Mouse (Mus musculus): Measurements from ENCODE around the gene Drosha. TPM values are rescaled to one million over a fixed set of nuclear protein-coding genes. Genes with fewer than 3 reads are reported as not detected.

Gene Drosha
- polyA plus RNA-seq, 1 experiment from 2014 or later: 23.5 TPM

- peaks cover 55% of the 10 kb centered on the region for H3K36me3 ChIP-seq (ENCODE audit: control insufficient read depth, insufficient read depth, low read length)
- no peak overlapping the region for H3K9ac ChIP-seq (ENCODE audit: low read length)
- ATAC-seq (ENCODE audit: insufficient number of reproducible peaks, insufficient read depth, low FRiP score, low read depth): no peak
- no peak overlapping the region for H3K4me3 ChIP-seq (ENCODE audit: control insufficient read depth in 1 of 2, insufficient read depth in 1 of 2, low read depth in 1 of 2, low read length in 2 of 2)
- no peak overlapping the region for H3K27ac ChIP-seq (replicated peaks in 1 of 2; ENCODE audit: control insufficient read depth in 1 of 2, insufficient read depth in 1 of 2, low read depth in 2 of 2, low read length in 2 of 2)
- no peaks in the 10 kb centered on the region; a peak in 1 of 4 replicates for H3K4me1 ChIP-seq (ENCODE audit: control insufficient read depth in 2 of 2, insufficient read depth in 2 of 2, low read length in 2 of 2)
- no peaks in the 10 kb centered on the region for H3K9me3 ChIP-seq (ENCODE audit: control insufficient read depth, low read length)
- no peak overlapping the region for H3K4me2 ChIP-seq (ENCODE audit: low read length)
- no peaks in the 10 kb centered on the region for H3K27me3 ChIP-seq (ENCODE audit: control insufficient read depth, insufficient read depth, low read length)
- 91% methylated on average over 2 of the region's 2 CpGs for WGBS
Observed at GRCm38 (mm10) chr15:12876266-12876665, 51.7 kb downstream of the Drosha start.

- H3K27ac ChIP-seq (replicated peaks in 1 of 2; ENCODE audit: control insufficient read depth in 1 of 2, insufficient read depth in 1 of 2, low read depth in 2 of 2, low read length in 2 of 2): no peak overlapping the region
- peaks cover 57% of the 10 kb centered on the region for H3K36me3 ChIP-seq (ENCODE audit: control insufficient read depth, insufficient read depth, low read length)
- no peak overlapping the region for H3K4me3 ChIP-seq (ENCODE audit: control insufficient read depth in 1 of 2, insufficient read depth in 1 of 2, low read depth in 1 of 2, low read length in 2 of 2)
- H3K4me1 ChIP-seq (ENCODE audit: control insufficient read depth in 2 of 2, insufficient read depth in 2 of 2, low read length in 2 of 2): no peaks in the 10 kb centered on the region; a peak in 1 of 4 replicates
- no peak for ATAC-seq (ENCODE audit: insufficient number of reproducible peaks, insufficient read depth, low FRiP score, low read depth)
- no peak overlapping the region for H3K4me2 ChIP-seq (ENCODE audit: low read length)
- no peak overlapping the region for H3K9ac ChIP-seq (ENCODE audit: low read length)
- 70% methylated on average over 4 of the region's 4 CpGs for WGBS
- no peaks in the 10 kb centered on the region for H3K27me3 ChIP-seq (ENCODE audit: control insufficient read depth, insufficient read depth, low read length)
- no peaks in the 10 kb centered on the region for H3K9me3 ChIP-seq (ENCODE audit: control insufficient read depth, low read length)
Observed at GRCm38 (mm10) chr15:12876881-12877280, 52.3 kb downstream of the Drosha start.

DNA sequence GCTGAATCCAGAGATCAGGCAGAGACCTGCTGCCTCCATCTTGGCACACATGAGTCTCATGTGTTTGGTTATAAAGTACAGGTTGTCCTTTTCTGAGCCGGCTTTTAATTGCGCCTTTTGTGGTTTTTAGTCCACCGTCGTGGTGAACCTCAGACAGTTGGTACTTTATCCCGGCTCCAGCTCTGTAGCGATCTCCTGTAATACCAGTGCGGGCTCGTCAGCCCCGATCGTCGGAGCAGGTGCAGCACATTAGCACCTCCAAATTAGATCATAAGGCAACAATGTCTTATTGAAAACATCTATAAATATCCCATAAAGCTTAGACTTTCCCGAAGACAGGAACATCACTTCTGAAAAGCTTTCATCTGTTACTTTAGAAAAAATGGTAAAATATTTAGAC is 53.3 kb downstream of the Drosha start:
- no peak overlapping the region for H3K9ac ChIP-seq (ENCODE audit: low read length)
- H3K4me1 ChIP-seq (ENCODE audit: control insufficient read depth in 2 of 2, insufficient read depth in 2 of 2, low read length in 2 of 2): no peaks in the 10 kb centered on the region; a peak in 1 of 4 replicates
- WGBS: 94% methylated on average over 12 of the region's 12 CpGs
- no peaks in the 10 kb centered on the region for H3K27me3 ChIP-seq (ENCODE audit: control insufficient read depth, insufficient read depth, low read length)
- no peak overlapping the region for H3K4me3 ChIP-seq (ENCODE audit: control insufficient read depth in 1 of 2, insufficient read depth in 1 of 2, low read depth in 1 of 2, low read length in 2 of 2)
- no peak overlapping the region for H3K27ac ChIP-seq (replicated peaks in 1 of 2; ENCODE audit: control insufficient read depth in 1 of 2, insufficient read depth in 1 of 2, low read depth in 2 of 2, low read length in 2 of 2)
- H3K36me3 ChIP-seq (ENCODE audit: control insufficient read depth, insufficient read depth, low read length): peaks cover 68% of the 10 kb centered on the region
- ATAC-seq (ENCODE audit: insufficient number of reproducible peaks, insufficient read depth, low FRiP score, low read depth): no peak
- no peak overlapping the region for H3K4me2 ChIP-seq (ENCODE audit: low read length)
- H3K9me3 ChIP-seq (ENCODE audit: control insufficient read depth, low read length): no peaks in the 10 kb centered on the region

GRCm38 (mm10) chr15:12878581-12878980 is 54.0 kb downstream of the Drosha start:
- WGBS: 90% methylated on average over 9 of the region's 9 CpGs
- Histone ChIP-seq H3K9me3 (ENCODE audit: control insufficient read depth, low read length) (no peaks in the 10 kb centered on the region), H3K27ac (replicated peaks in 1 of 2; ENCODE audit: control insufficient read depth in 1 of 2, insufficient read depth in 1 of 2, low read depth in 2 of 2, low read length in 2 of 2) (no peak overlapping the region), H3K4me3 (ENCODE audit: control insufficient read depth in 1 of 2, insufficient read depth in 1 of 2, low read depth in 1 of 2, low read length in 2 of 2) (no peak overlapping the region), H3K4me1 (ENCODE audit: control insufficient read depth in 2 of 2, insufficient read depth in 2 of 2, low read length in 2 of 2) (no peaks in the 10 kb centered on the region), H3K36me3 (ENCODE audit: control insufficient read depth, insufficient read depth, low read length) (peaks cover 74% of the 10 kb centered on the region), H3K9ac (ENCODE audit: low read length) (no peak overlapping the region), H3K27me3 (ENCODE audit: control insufficient read depth, insufficient read depth, low read length) (no peaks in the 10 kb centered on the region), H3K4me2 (ENCODE audit: low read length) (no peak overlapping the region)
- ATAC-seq (ENCODE audit: insufficient number of reproducible peaks, insufficient read depth, low FRiP score, low read depth): no peak

DNA sequence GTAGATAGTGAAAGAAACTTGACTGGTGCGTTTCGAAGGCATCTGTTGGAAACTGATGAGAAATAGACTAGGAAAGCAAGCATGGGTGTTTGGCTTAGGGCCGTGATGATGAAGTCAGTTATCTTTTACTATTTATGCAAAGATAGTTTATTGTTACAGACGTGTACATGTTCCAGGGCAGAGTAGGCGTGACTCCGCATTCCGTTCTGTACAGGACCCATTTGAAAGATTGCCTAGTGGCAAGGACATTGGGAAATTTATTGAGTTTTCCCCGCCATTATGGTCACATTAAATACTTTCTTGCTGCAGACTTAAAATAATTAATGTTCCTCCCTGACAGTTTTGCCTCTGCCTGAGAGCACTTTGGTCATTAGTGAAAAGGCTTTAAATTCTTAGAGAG is 55.3 kb downstream of the Drosha start:
- 89% methylated on average over 8 of the region's 8 CpGs for WGBS

DNA sequence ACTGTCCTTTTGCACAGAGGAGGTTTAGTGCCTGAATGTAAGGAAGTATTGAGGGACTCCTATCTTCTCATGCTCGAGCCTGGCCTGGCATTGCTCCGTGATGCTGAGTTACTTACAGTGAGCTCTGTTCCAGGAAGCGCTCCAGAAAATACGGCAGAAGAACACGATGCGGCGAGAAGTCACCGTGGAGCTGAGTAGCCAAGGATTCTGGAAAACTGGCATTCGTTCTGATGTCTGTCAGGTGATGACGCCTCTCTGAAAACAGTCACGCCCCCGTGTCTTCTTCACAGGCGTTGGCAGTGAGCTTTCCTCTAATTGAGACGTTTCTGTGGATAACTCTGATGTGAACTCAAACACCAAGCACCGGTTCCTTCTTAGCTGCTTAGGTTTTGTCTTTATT is 60.2 kb downstream of the Drosha start:
- no peaks in the 10 kb centered on the region for H3K27me3 ChIP-seq (ENCODE audit: control insufficient read depth, insufficient read depth, low read length)
- no peak for ATAC-seq (ENCODE audit: insufficient number of reproducible peaks, insufficient read depth, low FRiP score, low read depth)
- peaks cover 95% of the 10 kb centered on the region for H3K36me3 ChIP-seq (ENCODE audit: control insufficient read depth, insufficient read depth, low read length)
- H3K4me1 ChIP-seq (ENCODE audit: control insufficient read depth in 2 of 2, insufficient read depth in 2 of 2, low read length in 2 of 2): no peaks in the 10 kb centered on the region
- H3K9ac ChIP-seq (ENCODE audit: low read length): no peak overlapping the region
- H3K4me3 ChIP-seq (ENCODE audit: control insufficient read depth in 1 of 2, insufficient read depth in 1 of 2, low read depth in 1 of 2, low read length in 2 of 2): no peak overlapping the region
- no peaks in the 10 kb centered on the region for H3K9me3 ChIP-seq (ENCODE audit: control insufficient read depth, low read length)
- no peak overlapping the region for H3K4me2 ChIP-seq (ENCODE audit: low read length)
- H3K27ac ChIP-seq (replicated peaks in 1 of 2; ENCODE audit: control insufficient read depth in 1 of 2, insufficient read depth in 1 of 2, low read depth in 2 of 2, low read length in 2 of 2): no peak overlapping the region
- WGBS: 74% methylated on average over 15 of the region's 15 CpGs

More for the DNA sequence above, 55.3 kb downstream of the Drosha start:
- ATAC-seq (ENCODE audit: insufficient number of reproducible peaks, insufficient read depth, low FRiP score, low read depth): no peak
- H3K9me3 ChIP-seq (ENCODE audit: control insufficient read depth, low read length): no peaks in the 10 kb centered on the region
- no peak overlapping the region for H3K9ac ChIP-seq (ENCODE audit: low read length)
- no peak overlapping the region for H3K4me2 ChIP-seq (ENCODE audit: low read length)
- no peaks in the 10 kb centered on the region for H3K27me3 ChIP-seq (ENCODE audit: control insufficient read depth, insufficient read depth, low read length)
- peaks cover 80% of the 10 kb centered on the region for H3K36me3 ChIP-seq (ENCODE audit: control insufficient read depth, insufficient read depth, low read length)
- H3K4me1 ChIP-seq (ENCODE audit: control insufficient read depth in 2 of 2, insufficient read depth in 2 of 2, low read length in 2 of 2): no peaks in the 10 kb centered on the region
- H3K4me3 ChIP-seq (ENCODE audit: control insufficient read depth in 1 of 2, insufficient read depth in 1 of 2, low read depth in 1 of 2, low read length in 2 of 2): no peak overlapping the region
- no peak overlapping the region for H3K27ac ChIP-seq (replicated peaks in 1 of 2; ENCODE audit: control insufficient read depth in 1 of 2, insufficient read depth in 1 of 2, low read depth in 2 of 2, low read length in 2 of 2)

DNA sequence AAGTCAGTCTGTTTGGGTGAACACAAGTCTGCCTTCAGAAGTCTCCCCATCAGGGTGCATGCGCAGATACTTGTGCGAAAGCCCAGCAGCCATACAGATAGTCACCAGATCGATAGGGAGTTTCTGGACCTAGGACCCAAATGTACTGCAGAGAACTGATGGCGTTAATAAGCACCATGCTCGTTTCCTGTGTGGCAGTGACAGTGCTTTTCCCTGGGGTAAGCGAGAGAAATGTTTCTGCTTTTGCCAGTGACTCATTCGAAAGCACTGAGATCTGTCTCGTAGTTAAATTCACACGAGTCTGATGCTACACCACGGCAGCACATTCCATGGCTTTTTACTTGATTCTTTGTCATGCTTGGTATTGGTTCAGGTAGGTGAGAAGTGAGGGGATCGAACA is 60.7 kb downstream of the Drosha start:
- no peak for ATAC-seq (ENCODE audit: insufficient number of reproducible peaks, insufficient read depth, low FRiP score, low read depth)
- H3K4me3 ChIP-seq (ENCODE audit: control insufficient read depth in 1 of 2, insufficient read depth in 1 of 2, low read depth in 1 of 2, low read length in 2 of 2): no peak overlapping the region
- WGBS: 92% methylated on average over 11 of the region's 11 CpGs
- H3K9me3 ChIP-seq (ENCODE audit: control insufficient read depth, low read length): no peaks in the 10 kb centered on the region
- peaks cover 94% of the 10 kb centered on the region for H3K36me3 ChIP-seq (ENCODE audit: control insufficient read depth, insufficient read depth, low read length)
- no peak overlapping the region for H3K27ac ChIP-seq (replicated peaks in 1 of 2; ENCODE audit: control insufficient read depth in 1 of 2, insufficient read depth in 1 of 2, low read depth in 2 of 2, low read length in 2 of 2)
- no peaks in the 10 kb centered on the region for H3K27me3 ChIP-seq (ENCODE audit: control insufficient read depth, insufficient read depth, low read length)
- no peak overlapping the region for H3K9ac ChIP-seq (ENCODE audit: low read length)
- no peak overlapping the region for H3K4me2 ChIP-seq (ENCODE audit: low read length)
- no peaks in the 10 kb centered on the region for H3K4me1 ChIP-seq (ENCODE audit: control insufficient read depth in 2 of 2, insufficient read depth in 2 of 2, low read length in 2 of 2)

DNA sequence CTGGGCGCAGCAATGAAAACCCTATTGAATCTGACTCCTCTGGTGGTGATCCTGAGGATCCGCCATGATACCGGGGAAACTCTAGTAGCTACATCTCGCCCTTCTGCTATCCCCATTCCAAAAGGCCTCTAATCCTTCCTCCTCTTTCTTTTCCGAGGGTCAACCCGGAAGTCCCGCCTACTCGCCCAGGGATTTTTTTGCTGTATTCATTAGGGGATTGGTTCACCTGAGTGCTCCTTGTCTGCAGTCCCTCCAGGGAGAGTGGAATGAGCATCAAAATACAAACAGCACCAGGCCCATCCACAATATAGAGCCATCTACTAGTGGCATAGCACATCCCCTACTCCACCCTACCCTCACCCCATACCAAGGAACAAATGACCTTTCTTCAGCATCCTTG is 62.6 kb downstream of the Drosha start:
- H3K4me1 ChIP-seq (ENCODE audit: control insufficient read depth in 2 of 2, insufficient read depth in 2 of 2, low read length in 2 of 2): no peaks in the 10 kb centered on the region
- no peaks in the 10 kb centered on the region for H3K9me3 ChIP-seq (ENCODE audit: control insufficient read depth, low read length)
- no peak overlapping the region for H3K27ac ChIP-seq (replicated peaks in 1 of 2; ENCODE audit: control insufficient read depth in 1 of 2, insufficient read depth in 1 of 2, low read depth in 2 of 2, low read length in 2 of 2)
- no peaks in the 10 kb centered on the region for H3K27me3 ChIP-seq (ENCODE audit: control insufficient read depth, insufficient read depth, low read length)
- no peak overlapping the region for H3K4me2 ChIP-seq (ENCODE audit: low read length)
- WGBS: 90% methylated on average over 8 of the region's 8 CpGs
- no peak overlapping the region for H3K9ac ChIP-seq (ENCODE audit: low read length)
- H3K4me3 ChIP-seq (ENCODE audit: control insufficient read depth in 1 of 2, insufficient read depth in 1 of 2, low read depth in 1 of 2, low read length in 2 of 2): no peak overlapping the region
- no peak for ATAC-seq (ENCODE audit: insufficient number of reproducible peaks, insufficient read depth, low FRiP score, low read depth)
- peaks cover 94% of the 10 kb centered on the region for H3K36me3 ChIP-seq (ENCODE audit: control insufficient read depth, insufficient read depth, low read length)
